Mouse (Mus musculus) lung, embryonic 14.5 days (tissue): ENCODE measurements at regions not wholly inside any gene's neighbourhood (a gene's known extent, or its start where the extent isn't known, plus 50 kb on each side); places are given as distances from the start of the nearest gene placed in this dataset.

ENCODE experiments used
- ATAC-seq: fragments of 200-750 bp; cut with Nextera tagmentation; 2 replicates; pipeline ENCODE4 v1.8.0; 2017; ENCODE audit warnings: mild to moderate bottlenecking, moderate TSS enrichment, moderate library complexity; ENCODE audit not compliant: insufficient read depth
- DNase-seq: peaks from one replicate; pipeline ENCODE4 v3.0.0-alpha.2; 2015
- H3K27ac ChIP-seq: fragments of 300-500 bp; sonication (generic); 2 replicates; pipeline ENCODE4 v1.5.1; 2014; ENCODE audit warnings: low read depth, mild to moderate bottlenecking, moderate library complexity
- H3K27me3 ChIP-seq: fragments of 300-500 bp; sonication (generic); 2 replicates; pipeline ENCODE4 v1.6.1; 2014; ENCODE audit warnings: low read length, control low read depth; ENCODE audit not compliant: insufficient read depth
- H3K36me3 ChIP-seq: fragments of 300-500 bp; sonication (generic); 2 replicates; pipeline ENCODE4 v1.6.1; 2014; ENCODE audit warnings: control low read depth; ENCODE audit not compliant: insufficient read depth
- H3K4me1 ChIP-seq: fragments of 300-500 bp; sonication (generic); 2 replicates; pipeline ENCODE4 v1.6.1; 2014; ENCODE audit warnings: antibody characterized with exemption, control low read depth; ENCODE audit not compliant: insufficient read depth
- H3K4me2 ChIP-seq: fragments of 300-500 bp; sonication (generic); 2 replicates; pipeline ENCODE4 v1.6.1; 2014; ENCODE audit warnings: mild to moderate bottlenecking
- H3K4me3 ChIP-seq: fragments of 300-500 bp; sonication (generic); 2 replicates; pipeline ENCODE4 v1.5.1; 2014; ENCODE audit warnings: low read depth, low read length
- H3K9ac ChIP-seq: fragments of 300-500 bp; sonication (generic); 2 replicates; pipeline ENCODE4 v1.6.1; 2014
- H3K9me3 ChIP-seq: fragments of 300-500 bp; sonication (generic); 2 replicates; pipeline ENCODE4 v1.6.1; 2016; ENCODE audit warnings: low read depth, low read length, control low read depth
- CTCF ChIP-seq: IDR thresholded peaks from 2 replicates; pipeline ENCODE4 v1.5.1; 2016; ENCODE audit warnings: antibody characterized with exemption, low read depth
- WGBS: fragments of 180-500 bp; shearing (Covaris S2); extraction: QIAGEN DNeasy Blood & Tissue Kit; methylation state at CpG from one replicate; pipeline ENCODE4 v1.1.7; 2014; 5-methylcytosine and 5-hydroxymethylcytosine counted together

- DNase-seq (no peak), ATAC-seq (no peak)
- peak overlapping the region; percentile 82 for H3K4me2 ChIP-seq
- TF ChIP-seq CTCF: no peak
- 28% methylated on average over 6 of the region's 6 CpGs for WGBS
- H3K36me3 ChIP-seq: no peaks in the 10 kb centered on the region
- no peak overlapping the region for H3K4me3 ChIP-seq
- no peaks in the 10 kb centered on the region for H3K27me3 ChIP-seq
- no peaks in the 10 kb centered on the region for H3K9me3 ChIP-seq
- peak overlapping the region; percentile 80; the same call in 1 of the 2 replicates for H3K27ac ChIP-seq
- H3K4me1 ChIP-seq: peaks cover 9% of the 10 kb centered on the region; the same call in 1 of the 2 replicates
- no peak overlapping the region for H3K9ac ChIP-seq
Observed at GRCm38 (mm10) chr9:41736881-41737280, 387.2 kb downstream of the Sorl1 start.

GRCm38 (mm10) chr9:41736234-41736859, 387.8 kb downstream of the Sorl1 start:
- WGBS: 1% methylated on average over 16 of the region's 16 CpGs
- TF ChIP-seq CTCF: no peak
- H3K4me3 ChIP-seq: peak overlapping the region; percentile 34
- peak overlapping the region; percentile 80; the same call in 1 of the 2 replicates for H3K27ac ChIP-seq
- peak; percentile 59 for DNase-seq
- ATAC-seq: peak; percentile 45; the same call in 1 of the 2 replicates
- no peaks in the 10 kb centered on the region for H3K36me3 ChIP-seq
- H3K9ac ChIP-seq: peak overlapping the region; percentile 52
- H3K4me2 ChIP-seq: peak overlapping the region; percentile 82
- H3K27me3 ChIP-seq: no peaks in the 10 kb centered on the region
- H3K4me1 ChIP-seq: peaks cover 4% of the 10 kb centered on the region; the same call in 1 of the 2 replicates
- no peaks in the 10 kb centered on the region for H3K9me3 ChIP-seq

- H3K36me3 ChIP-seq: no peaks in the 10 kb centered on the region
- peak overlapping the region; percentile 82 for H3K4me2 ChIP-seq
- H3K4me3 ChIP-seq: peak overlapping the region; percentile 34
- H3K27me3 ChIP-seq: no peaks in the 10 kb centered on the region
- peak overlapping the region; percentile 52 for H3K9ac ChIP-seq
- WGBS: under 1% methylated on average over 22 of the region's 22 CpGs
- TF ChIP-seq CTCF: no peak
- H3K9me3 ChIP-seq: no peaks in the 10 kb centered on the region
- peaks cover 4% of the 10 kb centered on the region; the same call in 1 of the 2 replicates for H3K4me1 ChIP-seq
- ATAC-seq (peak; percentile 81), DNase-seq (peak; percentile 80)
- H3K27ac ChIP-seq: peak overlapping the region; percentile 80
Observed at GRCm38 (mm10) chr9:41735448-41736233, 388.5 kb downstream of the Sorl1 start.

GRCm38 (mm10) chr9:41734925-41735447, 389.1 kb downstream of the Sorl1 start:
- Histone ChIP-seq H3K4me2 (peak overlapping the region; percentile 82), H3K4me3 (no peak overlapping the region), H3K36me3 (no peaks in the 10 kb centered on the region), H3K4me1 (peaks cover 4% of the 10 kb centered on the region; the same call in 1 of the 2 replicates), H3K9me3 (no peaks in the 10 kb centered on the region), H3K9ac (peak overlapping the region; percentile 52; the same call in 1 of the 2 replicates), H3K27me3 (no peaks in the 10 kb centered on the region), H3K27ac (peak overlapping the region; percentile 80; the same call in 1 of the 2 replicates)
- ATAC-seq (0 out of 2 replicates have a peak, but pooled peaks have one; percentile 26), DNase-seq (no peak)
- WGBS: 18% methylated on average over 8 of the region's 8 CpGs
- TF ChIP-seq CTCF: no peak

- WGBS: 59% methylated on average over 4 of the region's 4 CpGs
- DNase-seq: no peak
Observed at GRCm38 (mm10) chr9:41721609-41722008, 402.5 kb downstream of the Sorl1 start.

GRCm38 (mm10) chr9:41715231-41715630, 408.9 kb downstream of the Sorl1 start:
- no peaks in the 10 kb centered on the region for H3K4me1 ChIP-seq
- H3K36me3 ChIP-seq: no peaks in the 10 kb centered on the region
- no peak overlapping the region for H3K9ac ChIP-seq
- H3K4me3 ChIP-seq: no peak overlapping the region
- H3K27ac ChIP-seq: no peak overlapping the region
- no peaks in the 10 kb centered on the region for H3K27me3 ChIP-seq
- no peak for TF ChIP-seq CTCF
- no peak for ATAC-seq
- no peaks in the 10 kb centered on the region for H3K9me3 ChIP-seq
- no peak overlapping the region for H3K4me2 ChIP-seq
- DNase-seq: no peak

More at GRCm38 (mm10) chr9:41721609-41722008, 402.5 kb downstream of the Sorl1 start:
- H3K36me3 ChIP-seq: no peaks in the 10 kb centered on the region
- no peak overlapping the region for H3K4me2 ChIP-seq
- H3K27me3 ChIP-seq: no peaks in the 10 kb centered on the region
- TF ChIP-seq CTCF: no peak
- H3K9me3 ChIP-seq: no peaks in the 10 kb centered on the region
- no peak overlapping the region for H3K9ac ChIP-seq
- no peak for ATAC-seq
- H3K27ac ChIP-seq: no peak overlapping the region
- H3K4me3 ChIP-seq: no peak overlapping the region
- H3K4me1 ChIP-seq: no peaks in the 10 kb centered on the region

- Histone ChIP-seq H3K4me2 (0 out of 2 replicates have a peak overlapping the region, but pooled peaks have one; percentile 15), H3K27me3 (peaks cover 19% of the 10 kb centered on the region), H3K27ac (peak overlapping the region; percentile 18; the same call in 1 of the 2 replicates), H3K9ac (no peak overlapping the region), H3K4me1 (peaks cover 24% of the 10 kb centered on the region), H3K9me3 (no peaks in the 10 kb centered on the region), H3K4me3 (no peak overlapping the region), H3K36me3 (no peaks in the 10 kb centered on the region)
- TF ChIP-seq CTCF: no peak
- DNase-seq (peak; percentile 68), ATAC-seq (peak; percentile 47)
Observed at GRCm38 (mm10) chr9:41705972-41706371, 418.1 kb downstream of the Sorl1 start.
